ENCODE assay signal across 24 mouse cellular contexts in the genomic region with DNA sequence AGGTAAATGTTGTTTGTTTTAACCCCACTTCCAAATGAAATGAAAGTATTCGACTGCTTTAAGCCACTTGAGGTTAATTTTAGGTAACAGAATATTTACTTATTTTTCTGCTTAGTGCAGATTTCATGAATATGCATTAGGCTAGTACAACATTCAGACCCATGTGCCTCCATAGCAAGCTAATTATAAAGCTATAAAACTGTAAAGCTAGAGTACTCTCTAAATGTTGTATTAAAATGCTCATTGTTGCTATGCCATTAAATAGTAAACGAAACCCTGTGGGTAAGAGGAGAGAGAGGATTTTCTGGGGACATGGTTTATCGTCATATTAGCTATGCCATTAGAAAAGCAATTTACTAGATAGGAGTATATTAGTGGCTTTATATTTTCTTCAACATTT.
DNase-seq lines count a peak whose midpoint lies in the region; ATAC-seq and TF ChIP-seq lines count a peak whose summit lies in the region.
"Had no signal": no experiment of that assay in that cellular context is flagged by ENCODE, and none has a peak within 500 bp of the region (broad histone marks: within the 10 kb centered on the region; RNA-seq: fewer than 3 reads in every experiment).

No protein-coding gene starts in this region.

- 78% methylated on average over 3 of the region's 3 CpGs for WGBS in hindbrain, embryonic 13.5 days
- 86% methylated on average over 3 of the region's 3 CpGs for WGBS in hindbrain, postnatal 0 days
- 73% methylated on average over 3 of the region's 3 CpGs for WGBS in hindbrain, embryonic 16.5 days
- WGBS in hindbrain, embryonic 11.5 days, result 88% methylated on average over 3 of the region's 3 CpGs
- 49% methylated on average over 3 of the region's 3 CpGs for WGBS in neural tube, embryonic 13.5 days
- 31% methylated on average over 3 of the region's 3 CpGs for WGBS in neural tube, embryonic 15.5 days

- 0 out of 2 replicates have a peak, but pooled peaks cover 3% of the 10 kb centered on the region for H3K4me1 ChIP-seq in hindbrain, embryonic 13.5 days (replicated peaks)
- no peaks in the 10 kb centered on the region for H3K4me1 ChIP-seq in hindbrain, postnatal 0 days (ENCODE audit: insufficient read depth, low read length)
- no peaks in the 10 kb centered on the region for H3K4me1 ChIP-seq in hindbrain, embryonic 16.5 days (ENCODE audit: control insufficient read depth, insufficient read depth, low read depth, low read length)
- H3K4me1 ChIP-seq in hindbrain, embryonic 11.5 days (replicated peaks; ENCODE audit: control insufficient read depth, insufficient read depth, low read length), result no peaks in the 10 kb centered on the region
- peaks cover 34% of the 10 kb centered on the region for H3K4me1 ChIP-seq in neural tube, embryonic 13.5 days (replicated peaks)
- H3K4me1 ChIP-seq in neural tube, embryonic 15.5 days, result peaks cover 29% of the 10 kb centered on the region

- no peak overlapping the region for H3K9ac ChIP-seq in hindbrain, embryonic 13.5 days
- no peak overlapping the region for H3K9ac ChIP-seq in hindbrain, postnatal 0 days (replicated peaks; ENCODE audit: low read length)
- no peak overlapping the region for H3K9ac ChIP-seq in hindbrain, embryonic 16.5 days (ENCODE audit: low read depth, low read length)
- no peak overlapping the region for H3K9ac ChIP-seq in hindbrain, embryonic 11.5 days (ENCODE audit: low read depth, low read length)
- H3K9ac ChIP-seq in neural tube, embryonic 13.5 days, result no peak overlapping the region
- H3K9ac ChIP-seq in neural tube, embryonic 15.5 days (replicated peaks), result no peak overlapping the region
- H3K9ac ChIP-seq: embryonic facial prominence, embryonic 12.5 days; forebrain, embryonic 13.5 days; forebrain, embryonic 15.5 days had no signal

- H3K27me3 ChIP-seq in hindbrain, embryonic 13.5 days, result no peaks in the 10 kb centered on the region
- H3K27me3 ChIP-seq in hindbrain, postnatal 0 days (ENCODE audit: insufficient read depth, low read length), result no peaks in the 10 kb centered on the region
- H3K27me3 ChIP-seq in hindbrain, embryonic 16.5 days (replicated peaks; ENCODE audit: control insufficient read depth, insufficient read depth, low read length), result no peaks in the 10 kb centered on the region
- no peaks in the 10 kb centered on the region for H3K27me3 ChIP-seq in hindbrain, embryonic 11.5 days (ENCODE audit: control insufficient read depth, insufficient read depth, low read length)
- no peaks in the 10 kb centered on the region for H3K27me3 ChIP-seq in neural tube, embryonic 13.5 days
- H3K27me3 ChIP-seq in neural tube, embryonic 15.5 days (replicated peaks), result no peaks in the 10 kb centered on the region
- H3K27me3 ChIP-seq: CH12.LX; embryonic facial prominence, embryonic 12.5 days; forebrain, embryonic 13.5 days; forebrain, embryonic 15.5 days; Patski had no signal

- H3K27ac ChIP-seq in hindbrain, embryonic 13.5 days, result no peak overlapping the region
- H3K27ac ChIP-seq in hindbrain, postnatal 0 days, result no peak overlapping the region
- no peak overlapping the region for H3K27ac ChIP-seq in hindbrain, embryonic 16.5 days (ENCODE audit: low read depth, low read length)
- H3K27ac ChIP-seq in hindbrain, embryonic 11.5 days (ENCODE audit: low read depth, low read length), result no peak overlapping the region
- H3K27ac ChIP-seq in neural tube, embryonic 13.5 days (replicated peaks), result peak overlapping the region; percentile 42; the same call in 1 of the 2 replicates
- 0 out of 2 replicates have a peak overlapping the region, but pooled peaks have one; percentile 8 for H3K27ac ChIP-seq in neural tube, embryonic 15.5 days (replicated peaks)
- H3K27ac ChIP-seq: embryonic facial prominence, embryonic 10.5 days; embryonic facial prominence, embryonic 12.5 days; forebrain, embryonic 13.5 days; forebrain, embryonic 15.5 days had no signal

- peak; percentile 72; the same call in 1 of the 2 replicates for ATAC-seq in hindbrain, embryonic 13.5 days (ENCODE audit: low FRiP score)
- ATAC-seq in hindbrain, postnatal 0 days, result no peak
- peak; percentile 52 for ATAC-seq in hindbrain, embryonic 16.5 days
- no peak for ATAC-seq in hindbrain, embryonic 11.5 days (ENCODE audit: low FRiP score)
- ATAC-seq in neural tube, embryonic 13.5 days (ENCODE audit: low read depth), result peak; percentile 85
- peak; percentile 78 for ATAC-seq in neural tube, embryonic 15.5 days (ENCODE audit: low FRiP score)
- ATAC-seq: activated CD4-positive, CD25-positive, alpha-beta regulatory T cell, adult 4 months; CD4-positive, CD25-positive, alpha-beta regulatory T cell, adult 4 months; forebrain, embryonic 13.5 days; forebrain, embryonic 15.5 days; Patski had no signal

- no peak overlapping the region for H3K4me2 ChIP-seq in hindbrain, embryonic 13.5 days
- no peak overlapping the region for H3K4me2 ChIP-seq in hindbrain, postnatal 0 days (ENCODE audit: low read depth, low read length)
- no peak overlapping the region for H3K4me2 ChIP-seq in hindbrain, embryonic 16.5 days (ENCODE audit: low read length)
- no peak overlapping the region for H3K4me2 ChIP-seq in hindbrain, embryonic 11.5 days (replicated peaks; ENCODE audit: low read depth, low read length)
- no peak overlapping the region for H3K4me2 ChIP-seq in neural tube, embryonic 13.5 days
- H3K4me2 ChIP-seq in neural tube, embryonic 15.5 days, result no peak overlapping the region
- H3K4me2 ChIP-seq: embryonic facial prominence, embryonic 12.5 days; forebrain, embryonic 13.5 days; forebrain, embryonic 15.5 days had no signal

- no peak for DNase-seq in hindbrain, postnatal 0 days (ENCODE audit: low spot score)
- DNase-seq in hindbrain, embryonic 11.5 days (ENCODE audit: low spot score), result no peak
- no peak for DNase-seq in urinary bladder, postnatal 25 days (ENCODE audit: low spot score)
- DNase-seq: adrenal gland, adult 8-10 months; adrenal gland, postnatal 14 days; adrenal gland, postnatal 36 days; B cell, adult 2 months; cerebellum, adult 18-20 months; cerebellum, adult 8-10 months; cerebellum, postnatal 10 days; cerebellum, postnatal 25 days had no signal

- H3K4me3 ChIP-seq in hindbrain, embryonic 13.5 days, result no peak overlapping the region
- no peak overlapping the region for H3K4me3 ChIP-seq in hindbrain, postnatal 0 days (ENCODE audit: low read length)
- H3K4me3 ChIP-seq in hindbrain, embryonic 16.5 days (ENCODE audit: low read length), result no peak overlapping the region
- H3K4me3 ChIP-seq in hindbrain, embryonic 11.5 days (ENCODE audit: low read depth, low read length), result no peak overlapping the region
- no peak overlapping the region for H3K4me3 ChIP-seq in neural tube, embryonic 13.5 days
- no peak overlapping the region for H3K4me3 ChIP-seq in neural tube, embryonic 15.5 days (replicated peaks)
- H3K4me3 ChIP-seq: embryonic facial prominence, embryonic 10.5 days; embryonic facial prominence, embryonic 12.5 days; forebrain, embryonic 13.5 days; forebrain, embryonic 15.5 days had no signal

- no peak for TF ChIP-seq CTCF in hindbrain, postnatal 0 days (IDR thresholded peaks at IDR 0.05; ENCODE audit: low read depth)

- H3K36me3 ChIP-seq in hindbrain, embryonic 13.5 days, result no peaks in the 10 kb centered on the region
- no peaks in the 10 kb centered on the region for H3K36me3 ChIP-seq in hindbrain, postnatal 0 days (ENCODE audit: insufficient read depth, low read length)
- no peaks in the 10 kb centered on the region for H3K36me3 ChIP-seq in hindbrain, embryonic 16.5 days (ENCODE audit: control insufficient read depth, insufficient read depth, low read length)
- H3K36me3 ChIP-seq in hindbrain, embryonic 11.5 days (ENCODE audit: control insufficient read depth, insufficient read depth, low read length), result no peaks in the 10 kb centered on the region
- H3K36me3 ChIP-seq in neural tube, embryonic 13.5 days, result no peaks in the 10 kb centered on the region
- no peaks in the 10 kb centered on the region for H3K36me3 ChIP-seq in neural tube, embryonic 15.5 days
- H3K36me3 ChIP-seq: embryonic facial prominence, embryonic 10.5 days; embryonic facial prominence, embryonic 12.5 days; forebrain, embryonic 15.5 days; G1E had no signal

- no peaks in the 10 kb centered on the region for H3K9me3 ChIP-seq in hindbrain, embryonic 13.5 days
- H3K9me3 ChIP-seq in hindbrain, postnatal 0 days (ENCODE audit: low read length), result no peaks in the 10 kb centered on the region
- H3K9me3 ChIP-seq in hindbrain, embryonic 16.5 days (ENCODE audit: control insufficient read depth, low read length), result no peaks in the 10 kb centered on the region
- H3K9me3 ChIP-seq in hindbrain, embryonic 11.5 days (ENCODE audit: control insufficient read depth, low read length), result no peaks in the 10 kb centered on the region
- H3K9me3 ChIP-seq in neural tube, embryonic 13.5 days, result no peaks in the 10 kb centered on the region
- H3K9me3 ChIP-seq in neural tube, embryonic 15.5 days (replicated peaks), result no peaks in the 10 kb centered on the region
- H3K9me3 ChIP-seq: embryonic facial prominence, embryonic 10.5 days; embryonic facial prominence, embryonic 12.5 days; forebrain, embryonic 13.5 days; forebrain, embryonic 15.5 days had no signal

Comparison
In these comparisons a context has a peak if more than half of its experiments do, and no peak if none do; other contexts are left out.
1. ATAC-seq: peak in hindbrain, embryonic 13.5 days (single experiment), hindbrain, embryonic 16.5 days (single experiment), neural tube, embryonic 13.5 days (single experiment) and neural tube, embryonic 15.5 days (single experiment); none in hindbrain, postnatal 0 days (single experiment) and hindbrain, embryonic 11.5 days (single experiment).
2. H3K27ac ChIP-seq: peak in neural tube, embryonic 13.5 days (single experiment) and neural tube, embryonic 15.5 days (single experiment); none in hindbrain, embryonic 13.5 days (single experiment), hindbrain, postnatal 0 days (single experiment), hindbrain, embryonic 16.5 days (single experiment) and hindbrain, embryonic 11.5 days (single experiment).